Mouse (Mus musculus) liver, postnatal 0 days (tissue): ENCODE measurements around the gene Lsg1. TPM values are rescaled to one million over a fixed set of nuclear protein-coding genes. Genes with fewer than 3 reads are reported as not detected.

Source experiments
- ATAC-seq: fragments of 200-750 bp; cut with Nextera tagmentation; 2 replicates; pipeline ENCODE4 v1.8.0; 2017; ENCODE audit warnings: mild to moderate bottlenecking, moderate library complexity
- DNase-seq: peaks from one replicate; pipeline ENCODE4 v3.0.0-alpha.2; 2016
- H3K27ac ChIP-seq: fragments of 300-500 bp; sonication (generic); 2 replicates; pipeline ENCODE4 v1.5.1; 2014; ENCODE audit warnings: antibody characterized with exemption, moderate library complexity, mild to moderate bottlenecking, low read depth
- H3K27me3 ChIP-seq: fragments of 300-500 bp; sonication (generic); 2 replicates; pipeline ENCODE4 v1.6.1; 2014; ENCODE audit warnings: low read length, control low read depth, mixed read lengths; ENCODE audit not compliant: insufficient read depth
- H3K36me3 ChIP-seq: fragments of 300-500 bp; sonication (generic); replicated peaks from 2 replicates; pipeline ENCODE4 v1.6.1; 2014; ENCODE audit warnings: mild to moderate bottlenecking, control low read depth, low read length, moderate library complexity, mixed read lengths; ENCODE audit not compliant: insufficient read depth
- H3K4me1 ChIP-seq: fragments of 300-500 bp; sonication (generic); 2 replicates; pipeline ENCODE4 v1.6.1; 2014; ENCODE audit warnings: antibody characterized with exemption, mild to moderate bottlenecking, control low read depth; ENCODE audit not compliant: insufficient read depth
- H3K4me2 ChIP-seq: fragments of 300-500 bp; sonication (generic); 2 replicates; pipeline ENCODE4 v1.6.1; 2014; ENCODE audit warnings: low read depth, mild to moderate bottlenecking, low read length, moderate library complexity, mixed read lengths
- H3K4me3 ChIP-seq: fragments of 300-500 bp; sonication (generic); 2 replicates; pipeline ENCODE4 v1.5.1; 2014; ENCODE audit warnings: low read depth, low read length
- H3K9ac ChIP-seq: fragments of 300-500 bp; sonication (generic); replicated peaks from 2 replicates; pipeline ENCODE4 v1.6.1; 2014; ENCODE audit warnings: mild to moderate bottlenecking, moderate library complexity
- H3K9me3 ChIP-seq: fragments of 300-500 bp; sonication (generic); 2 replicates; pipeline ENCODE4 v1.6.1; 2016; ENCODE audit warnings: mild to moderate bottlenecking, control low read depth, low read length, mixed read lengths
- CTCF ChIP-seq: sonication (generic); IDR thresholded peaks from 2 replicates; pipeline ENCODE4 v1.5.1; 2016; ENCODE audit warnings: antibody characterized with exemption, low read depth
- EP300 ChIP-seq: IDR thresholded peaks from 2 replicates; pipeline ENCODE4 v1.6.1; 2016; ENCODE audit warnings: antibody characterized with exemption, low read depth, mild to moderate bottlenecking
- WGBS: fragments of 180-500 bp; shearing (Covaris S2); extraction: QIAGEN DNeasy Blood & Tissue Kit; methylation state at CpG from one replicate; pipeline ENCODE4 v1.1.7; 2014; ENCODE audit not compliant: insufficient replicate concordance; 5-methylcytosine and 5-hydroxymethylcytosine counted together
- polyA plus RNA-seq: library from polyadenylated mRNA; unstranded; fragments of >200 nt; fragmentation: Nextera tagmentation; extraction: Ambion mirVana; gene quantifications from 2 replicates; pipeline ENCODE4 v1.2.1, GENCODE M21; 2015

The Lsg1 gene
- polyA plus RNA-seq, 1 experiment from 2014 or later = 25.4 TPM

- ATAC-seq = peak; percentile 64
- DNase-seq = no peak
- 9% methylated on average over 12 of the region's 14 CpGs for WGBS
- Histone ChIP-seq H3K9me3 (peaks cover 3% of the 10 kb centered on the region), H3K27me3 (peaks cover 16% of the 10 kb centered on the region; the same call in 1 of the 2 replicates), H3K9ac (peak within 1 kb of the TSS; percentile 72), H3K4me3 (peak within 1 kb of the TSS; percentile 65), H3K27ac (no peak within 1 kb of the TSS), H3K36me3 (no peaks in the 10 kb centered on the region), H3K4me2 (peak within 1 kb of the TSS; percentile 97), H3K4me1 (peaks cover 12% of the 10 kb centered on the region)
- TF ChIP-seq CTCF (no peak), EP300 (no peak)
Measured at GRCm38 (mm10) chr16:30550748-30551192, 36.6 kb downstream of the Lsg1 start, which contains the start of gene Tmem44. Gene Tmem44, minus strand, starts transcription at chr16:30550842.

GRCm38 (mm10) chr16:30549966-30550747 is 37.2 kb downstream of the Lsg1 start:
- TF ChIP-seq CTCF (peak; percentile 93), EP300 (no peak)
- peak; percentile 89 for ATAC-seq
- Histone ChIP-seq H3K9ac (peak overlapping the region; percentile 72), H3K9me3 (no peaks in the 10 kb centered on the region), H3K4me1 (peaks cover 12% of the 10 kb centered on the region), H3K4me3 (peak overlapping the region; percentile 65), H3K4me2 (peak overlapping the region; percentile 97), H3K36me3 (no peaks in the 10 kb centered on the region), H3K27me3 (peaks cover 16% of the 10 kb centered on the region; the same call in 1 of the 2 replicates), H3K27ac (no peak overlapping the region)
- under 1% methylated on average over 61 of the region's 63 CpGs for WGBS
- peak; percentile 82 for DNase-seq

- Histone ChIP-seq H3K4me3 (0 out of 2 replicates have a peak overlapping the region, but pooled peaks have one; percentile 65), H3K9me3 (no peaks in the 10 kb centered on the region), H3K9ac (no peak overlapping the region), H3K4me2 (peak overlapping the region; percentile 97; the same call in 1 of the 2 replicates), H3K36me3 (no peaks in the 10 kb centered on the region), H3K4me1 (peaks cover 12% of the 10 kb centered on the region), H3K27me3 (peaks cover 16% of the 10 kb centered on the region; the same call in 1 of the 2 replicates), H3K27ac (no peak overlapping the region)
- ATAC-seq (no peak), DNase-seq (no peak)
- 85% methylated on average over 7 of the region's 7 CpGs for WGBS
- TF ChIP-seq EP300 (no peak), CTCF (no peak)
Measured at GRCm38 (mm10) chr16:30549516-30549915, 37.9 kb downstream of the Lsg1 start.

GRCm38 (mm10) chr16:30548291-30548690 is 39.1 kb downstream of the Lsg1 start:
- H3K9me3 ChIP-seq = no peaks in the 10 kb centered on the region

GRCm38 (mm10) chr16:30544693-30545092 is 42.7 kb downstream of the Lsg1 start:
- no peak overlapping the region for H3K4me3 ChIP-seq
- no peak for TF ChIP-seq EP300
- TF ChIP-seq CTCF = no peak
- H3K9ac ChIP-seq = no peak overlapping the region
- H3K4me1 ChIP-seq = no peaks in the 10 kb centered on the region
- peaks cover 13% of the 10 kb centered on the region; the same call in 1 of the 2 replicates for H3K27me3 ChIP-seq
- ATAC-seq (no peak), DNase-seq (no peak)
- no peaks in the 10 kb centered on the region for H3K9me3 ChIP-seq
- WGBS = 51% methylated on average over 4 of the region's 4 CpGs
- no peak overlapping the region for H3K4me2 ChIP-seq
- no peak overlapping the region for H3K27ac ChIP-seq
- no peaks in the 10 kb centered on the region for H3K36me3 ChIP-seq

More at GRCm38 (mm10) chr16:30548291-30548690, 39.1 kb downstream of the Lsg1 start:
- WGBS = 79% methylated on average over 5 of the region's 5 CpGs
- H3K27me3 ChIP-seq = peaks cover 16% of the 10 kb centered on the region; the same call in 1 of the 2 replicates
- no peak for TF ChIP-seq EP300
- no peak for TF ChIP-seq CTCF
- ATAC-seq = no peak
- DNase-seq = no peak
- H3K4me1 ChIP-seq = peaks cover 12% of the 10 kb centered on the region
- no peak overlapping the region for H3K4me2 ChIP-seq
- no peak overlapping the region for H3K4me3 ChIP-seq
- H3K27ac ChIP-seq = no peak overlapping the region
- H3K9ac ChIP-seq = no peak overlapping the region
- H3K36me3 ChIP-seq = no peaks in the 10 kb centered on the region

GRCm38 (mm10) chr16:30543386-30543785 is 44.0 kb downstream of the Lsg1 start:
- Histone ChIP-seq H3K9me3 (no peaks in the 10 kb centered on the region), H3K4me3 (no peak overlapping the region)
- WGBS = 81% methylated on average over 9 of the region's 9 CpGs

More at GRCm38 (mm10) chr16:30543386-30543785, 44.0 kb downstream of the Lsg1 start:
- no peaks in the 10 kb centered on the region for H3K4me1 ChIP-seq
- no peak for TF ChIP-seq EP300
- TF ChIP-seq CTCF = no peak
- H3K27me3 ChIP-seq = peaks cover under 1% of the 10 kb centered on the region; the same call in 1 of the 2 replicates
- ATAC-seq (no peak), DNase-seq (no peak)
- H3K36me3 ChIP-seq = no peaks in the 10 kb centered on the region
- no peak overlapping the region for H3K27ac ChIP-seq
- H3K4me2 ChIP-seq = no peak overlapping the region
- H3K9ac ChIP-seq = no peak overlapping the region
